Mouse (Mus musculus) forebrain, embryonic 14.5 days (tissue): ENCODE measurements around the gene Lrcol1. TPM values are rescaled to one million over a fixed set of nuclear protein-coding genes. Genes with fewer than 3 reads are reported as not detected.

ENCODE experiments used
- ATAC-seq: fragments of 200-750 bp; cut with Nextera tagmentation; 2 replicates; pipeline ENCODE4 v1.8.0; 2017; ENCODE audit warnings: mild to moderate bottlenecking, moderate library complexity
- DNase-seq: peaks from one replicate; pipeline ENCODE4 v3.0.0-alpha.2; 2015; ENCODE audit warnings: low spot score
- H3K27ac ChIP-seq: fragments of 300-500 bp; sonication (generic); 2 replicates; pipeline ENCODE4 v1.5.1; 2014; ENCODE audit warnings: low read depth, mild to moderate bottlenecking, control low read depth, low read length, moderate library complexity
- H3K27me3 ChIP-seq: fragments of 300-500 bp; sonication (generic); replicated peaks from 2 replicates; pipeline ENCODE4 v1.6.1; 2014; ENCODE audit warnings: low read length, control low read depth, mixed read lengths; ENCODE audit not compliant: control insufficient read depth, insufficient read depth
- H3K36me3 ChIP-seq: fragments of 300-500 bp; sonication (generic); 2 replicates; pipeline ENCODE4 v1.6.1; 2014; ENCODE audit warnings: low read length, control low read depth; ENCODE audit not compliant: control insufficient read depth, insufficient read depth
- H3K4me1 ChIP-seq: fragments of 300-500 bp; sonication (generic); 2 replicates; pipeline ENCODE4 v1.6.1; 2014; ENCODE audit warnings: antibody characterized with exemption, low read length, control low read depth; ENCODE audit not compliant: control insufficient read depth, insufficient read depth
- H3K4me2 ChIP-seq: fragments of 300-500 bp; sonication (generic); 2 replicates; pipeline ENCODE4 v1.6.1; 2014; ENCODE audit warnings: mild to moderate bottlenecking, control low read depth, low read length
- H3K4me3 ChIP-seq: fragments of 300-500 bp; sonication (generic); 2 replicates; pipeline ENCODE4 v1.5.1; 2014; ENCODE audit warnings: low read depth, low read length, control low read depth
- H3K9ac ChIP-seq: fragments of 300-500 bp; sonication (generic); 2 replicates; pipeline ENCODE4 v1.6.1; 2014; ENCODE audit warnings: mild to moderate bottlenecking, low read length, control low read depth, moderate library complexity
- H3K9me3 ChIP-seq: fragments of 300-500 bp; sonication (generic); replicated peaks from 2 replicates; pipeline ENCODE4 v1.6.1; 2016; ENCODE audit warnings: low read length, control low read depth, mixed read lengths; ENCODE audit not compliant: control insufficient read depth
- WGBS: fragments of 180-500 bp; shearing (Covaris S2); extraction: QIAGEN DNeasy Blood & Tissue Kit; methylation state at CpG from one replicate; pipeline ENCODE4 v1.1.7; 2014; 5-methylcytosine and 5-hydroxymethylcytosine counted together
- polyA plus RNA-seq: library from polyadenylated mRNA; unstranded; fragments of >200 nt; fragmentation: Nextera tagmentation; extraction: Ambion mirVana; gene quantifications from 2 replicates; pipeline ENCODE4 v1.2.1, GENCODE M21; 2014

Gene Lrcol1
- not detected in 2 replicates for polyA plus RNA-seq

- Histone ChIP-seq H3K27me3 (0 out of 2 replicates have a peak, but pooled peaks cover 12% of the 10 kb centered on the region), H3K4me3 (no peak within 1 kb of the TSS), H3K9ac (no peak within 1 kb of the TSS), H3K4me1 (peaks cover 9% of the 10 kb centered on the region), H3K9me3 (no peaks in the 10 kb centered on the region), H3K4me2 (no peak within 1 kb of the TSS), H3K27ac (no peak within 1 kb of the TSS), H3K36me3 (no peaks in the 10 kb centered on the region)
- WGBS = 85% methylated on average over 4 of the region's 4 CpGs
- DNase-seq (no peak), ATAC-seq (no peak)
Measured at GRCm38 (mm10) chr5:110344524-110344923, at the start of gene Lrcol1. TSS of gene Lrcol1 (plus strand) at chr5:110344730.

- Histone ChIP-seq H3K4me2 (no peak overlapping the region), H3K4me1 (no peaks in the 10 kb centered on the region), H3K27me3 (no peaks in the 10 kb centered on the region), H3K9me3 (no peaks in the 10 kb centered on the region), H3K9ac (no peak overlapping the region), H3K27ac (no peak overlapping the region), H3K4me3 (no peak overlapping the region), H3K36me3 (peaks cover 72% of the 10 kb centered on the region)
- DNase-seq (no peak), ATAC-seq (no peak)
- 89% methylated on average over 1 of the region's 1 CpGs for WGBS
Measured at GRCm38 (mm10) chr5:110296637-110297036, 47.9 kb upstream of the Lrcol1 start.

- no peaks in the 10 kb centered on the region for H3K9me3 ChIP-seq
- no peak overlapping the region for H3K4me2 ChIP-seq
- ATAC-seq = no peak
- no peaks in the 10 kb centered on the region for H3K4me1 ChIP-seq
- WGBS = 88% methylated on average over 2 of the region's 2 CpGs
- no peaks in the 10 kb centered on the region for H3K27me3 ChIP-seq
- no peak overlapping the region for H3K9ac ChIP-seq
- no peak overlapping the region for H3K4me3 ChIP-seq
- no peak overlapping the region for H3K27ac ChIP-seq
- no peak for DNase-seq
- peaks cover 77% of the 10 kb centered on the region for H3K36me3 ChIP-seq
Measured at GRCm38 (mm10) chr5:110300591-110300990, 43.9 kb upstream of the Lrcol1 start.

GRCm38 (mm10) chr5:110308861-110309260 lies 35.7 kb upstream of the Lrcol1 start:
- H3K4me1 ChIP-seq = no peaks in the 10 kb centered on the region
- H3K9ac ChIP-seq = no peak overlapping the region
- H3K27me3 ChIP-seq = no peaks in the 10 kb centered on the region
- WGBS = 95% methylated on average over 7 of the region's 7 CpGs
- no peak for ATAC-seq
- peaks cover 59% of the 10 kb centered on the region for H3K36me3 ChIP-seq
- no peak for DNase-seq
- no peak overlapping the region for H3K4me3 ChIP-seq
- no peak overlapping the region for H3K27ac ChIP-seq
- H3K9me3 ChIP-seq = no peaks in the 10 kb centered on the region
- no peak overlapping the region for H3K4me2 ChIP-seq

GRCm38 (mm10) chr5:110313127-110313526 lies 31.4 kb upstream of the Lrcol1 start:
- Histone ChIP-seq H3K4me1 (no peaks in the 10 kb centered on the region), H3K4me3 (no peak overlapping the region), H3K27me3 (no peaks in the 10 kb centered on the region), H3K4me2 (no peak overlapping the region), H3K9me3 (no peaks in the 10 kb centered on the region), H3K27ac (no peak overlapping the region), H3K36me3 (peaks cover 37% of the 10 kb centered on the region), H3K9ac (no peak overlapping the region)
- ATAC-seq (no peak), DNase-seq (no peak)
- WGBS = 69% methylated on average over 3 of the region's 3 CpGs

- ATAC-seq = no peak
- Histone ChIP-seq H3K27me3 (no peaks in the 10 kb centered on the region), H3K27ac (no peak overlapping the region), H3K36me3 (peaks cover 76% of the 10 kb centered on the region), H3K9me3 (no peaks in the 10 kb centered on the region), H3K4me3 (no peak overlapping the region), H3K4me2 (no peak overlapping the region), H3K9ac (no peak overlapping the region), H3K4me1 (no peaks in the 10 kb centered on the region)
- WGBS = 89% methylated on average over 3 of the region's 3 CpGs
- no peak for DNase-seq
Measured at GRCm38 (mm10) chr5:110330508-110330907, 14.0 kb upstream of the Lrcol1 start.

- H3K36me3 ChIP-seq = peaks cover 41% of the 10 kb centered on the region
- no peak for ATAC-seq
- 93% methylated on average over 2 of the region's 2 CpGs for WGBS
Measured at GRCm38 (mm10) chr5:110338792-110339191, 5.7 kb upstream of the Lrcol1 start.

GRCm38 (mm10) chr5:110342648-110343284 lies 1.8 kb upstream of the Lrcol1 start, which contains the start of gene P2rx2:
TSS of gene P2rx2 (minus strand) at chr5:110343212.
- H3K4me2 ChIP-seq = peak within 1 kb of the TSS; percentile 93
- ATAC-seq (peak; percentile 82), DNase-seq (peak; percentile 53)
- 0 out of 2 replicates have a peak, but pooled peaks cover 12% of the 10 kb centered on the region for H3K27me3 ChIP-seq
- 0 out of 2 replicates have a peak, but pooled peaks cover 4% of the 10 kb centered on the region for H3K36me3 ChIP-seq
- no peak within 1 kb of the TSS for H3K27ac ChIP-seq
- peak within 1 kb of the TSS; percentile 70 for H3K9ac ChIP-seq
- peaks cover 9% of the 10 kb centered on the region for H3K4me1 ChIP-seq
- peak within 1 kb of the TSS; percentile 50 for H3K4me3 ChIP-seq
- H3K9me3 ChIP-seq = no peaks in the 10 kb centered on the region
- 1% methylated on average over 43 of the region's 43 CpGs for WGBS

More at GRCm38 (mm10) chr5:110338792-110339191, 5.7 kb upstream of the Lrcol1 start:
- H3K4me3 ChIP-seq = no peak overlapping the region
- H3K9ac ChIP-seq = no peak overlapping the region
- H3K27me3 ChIP-seq = 0 out of 2 replicates have a peak, but pooled peaks cover 9% of the 10 kb centered on the region
- DNase-seq = no peak
- no peaks in the 10 kb centered on the region for H3K9me3 ChIP-seq
- H3K27ac ChIP-seq = no peak overlapping the region
- H3K4me1 ChIP-seq = peaks cover 9% of the 10 kb centered on the region
- H3K4me2 ChIP-seq = no peak overlapping the region

GRCm38 (mm10) chr5:110345553-110345952 lies 1.0 kb downstream of the Lrcol1 start:
- DNase-seq (no peak), ATAC-seq (no peak)
- WGBS = 82% methylated on average over 4 of the region's 4 CpGs
- H3K4me3 ChIP-seq = no peak overlapping the region
- H3K4me1 ChIP-seq = peaks cover 9% of the 10 kb centered on the region
- H3K36me3 ChIP-seq = no peaks in the 10 kb centered on the region
- H3K9me3 ChIP-seq = no peaks in the 10 kb centered on the region
- no peak overlapping the region for H3K4me2 ChIP-seq
- H3K27ac ChIP-seq = no peak overlapping the region
- H3K9ac ChIP-seq = no peak overlapping the region
- 0 out of 2 replicates have a peak, but pooled peaks cover 12% of the 10 kb centered on the region for H3K27me3 ChIP-seq
